Mouse (Mus musculus): ENCODE results near the gene Cenpu. TPM values are rescaled to one million over a fixed set of nuclear protein-coding genes. Genes with fewer than 3 reads are reported as not detected.

Gene Cenpu
- total RNA-seq, 2 experiments from 2014 or later: 0.65 to 0.67 TPM

GRCm38 (mm10) chr8:46593772-46594171 lies 41.9 kb downstream of the Cenpu start:
- intact Hi-C loops (cut with DNase I): no loop called here
- no peak for DNase-seq (ENCODE audit: low spot score)

GRCm38 (mm10) chr8:46595593-46595992 lies 43.8 kb downstream of the Cenpu start:
- DNase-seq (ENCODE audit: low spot score): no peak
- intact Hi-C loops (cut with DNase I): no loop called here

GRCm38 (mm10) chr8:46596530-46596929 lies 44.7 kb downstream of the Cenpu start:
- intact Hi-C loops (cut with DNase I): no loop called here
- no peak for DNase-seq (ENCODE audit: low spot score)

- intact Hi-C loops (cut with DNase I): no loop called here
- DNase-seq (ENCODE audit: low spot score): no peak
These were observed 45.6 kb downstream of the Cenpu start for GRCm38 (mm10) chr8:46597411-46597810.

- no peak for DNase-seq (ENCODE audit: low spot score)
- intact Hi-C loops (cut with DNase I): no loop called here
These were observed 46.3 kb downstream of the Cenpu start for GRCm38 (mm10) chr8:46598114-46598513.

GRCm38 (mm10) chr8:46598753-46599152 lies 46.9 kb downstream of the Cenpu start:
- DNase-seq (ENCODE audit: low spot score): no peak
- intact Hi-C loops (cut with DNase I): no loop called here

- intact Hi-C loops (cut with DNase I): no loop called here
These were observed 47.6 kb downstream of the Cenpu start for GRCm38 (mm10) chr8:46599314-46599904.

GRCm38 (mm10) chr8:46600959-46601707 lies 49.3 kb downstream of the Cenpu start:
- intact Hi-C loops (cut with DNase I): no loop called here
- no peak for DNase-seq (ENCODE audit: low spot score)

More at GRCm38 (mm10) chr8:46599314-46599904, 47.6 kb downstream of the Cenpu start:
- no peak for DNase-seq (ENCODE audit: low spot score)

- DNase-seq (ENCODE audit: low spot score): no peak
- intact Hi-C loops (cut with DNase I): no loop called here
These were observed 51.8 kb downstream of the Cenpu start for GRCm38 (mm10) chr8:46603587-46603986.

GRCm38 (mm10) chr8:46606930-46607329 lies 55.1 kb downstream of the Cenpu start:
- intact Hi-C loops (cut with DNase I): no loop called here
- no peak for DNase-seq (ENCODE audit: low spot score)

GRCm38 (mm10) chr8:46611557-46611956 lies 59.7 kb downstream of the Cenpu start:
- DNase-seq (ENCODE audit: low spot score): no peak
- intact Hi-C loops (cut with DNase I): loop anchor here (5.0 kb wide), 1 partner anchor 59 kb away; the partner anchor contains the start of gene Cenpu

- DNase-seq (ENCODE audit: low spot score): no peak
- intact Hi-C loops (cut with DNase I): loop anchor here (5.0 kb wide), 1 partner anchor 61 kb away; the partner anchor contains the start of gene Cenpu
These were observed 61.1 kb downstream of the Cenpu start for GRCm38 (mm10) chr8:46612913-46613312.

GRCm38 (mm10) chr8:46613377-46613776 lies 61.5 kb downstream of the Cenpu start:
- DNase-seq (ENCODE audit: low spot score): no peak
- intact Hi-C loops (cut with DNase I): loop anchor here (5.0 kb wide), 1 partner anchor 61 kb away; the partner anchor contains the start of gene Cenpu

GRCm38 (mm10) chr8:46615936-46616335 lies 64.1 kb downstream of the Cenpu start:
- intact Hi-C loops (cut with DNase I): no loop called here
- no peak for DNase-seq (ENCODE audit: low spot score)

- intact Hi-C loops (cut with DNase I): no loop called here
These were observed 65.3 kb downstream of the Cenpu start, which contains the start of the genes Primpol and Casp3 for GRCm38 (mm10) chr8:46616879-46617689. Gene Primpol, minus strand, starts transcription at chr8:46617212. Gene Casp3, plus strand, starts transcription at chr8:46617291.

GRCm38 (mm10) chr8:46617690-46618620 lies 66.1 kb downstream of the Cenpu start:
- DNase-seq (ENCODE audit: low spot score): no peak
- intact Hi-C loops (cut with DNase I): no loop called here

More at GRCm38 (mm10) chr8:46616879-46617689, 65.3 kb downstream of the Cenpu start, which contains the start of the genes Primpol and Casp3:
- peak; percentile 89 for DNase-seq (ENCODE audit: low spot score)

GRCm38 (mm10) chr8:46618639-46619320 lies 67.0 kb downstream of the Cenpu start:
- intact Hi-C loops (cut with DNase I): no loop called here
- no peak for DNase-seq (ENCODE audit: low spot score)

- intact Hi-C loops (cut with DNase I): no loop called here
These were observed 70.8 kb downstream of the Cenpu start for GRCm38 (mm10) chr8:46622446-46623270.

More at GRCm38 (mm10) chr8:46622446-46623270, 70.8 kb downstream of the Cenpu start:
- DNase-seq (ENCODE audit: low spot score): no peak

Data from heart, postnatal 25 days (tissue).